Mouse (Mus musculus) small intestine, adult 2 months (tissue): ENCODE data around the gene Zic2.

ENCODE experiments used
- CTCF ChIP-seq: fragments of 200-500 bp; IDR thresholded peaks from 2 replicates; pipeline ENCODE4 v1.5.1; 2012; ENCODE audit warnings: low read depth, mild to moderate bottlenecking, control low read depth, inconsistent platforms, low read length, moderate library complexity, mixed read lengths; ENCODE audit not compliant: insufficient replicate concordance, insufficient read length; ENCODE audit errors: extremely low read depth
- POLR2A ChIP-seq: fragments of 200-500 bp; IDR thresholded peaks from 2 replicates; pipeline ENCODE4 v1.6.1; 2012; ENCODE audit warnings: low read depth, mild to moderate bottlenecking, control low read depth, inconsistent platforms, low read length, moderate library complexity

DNA sequence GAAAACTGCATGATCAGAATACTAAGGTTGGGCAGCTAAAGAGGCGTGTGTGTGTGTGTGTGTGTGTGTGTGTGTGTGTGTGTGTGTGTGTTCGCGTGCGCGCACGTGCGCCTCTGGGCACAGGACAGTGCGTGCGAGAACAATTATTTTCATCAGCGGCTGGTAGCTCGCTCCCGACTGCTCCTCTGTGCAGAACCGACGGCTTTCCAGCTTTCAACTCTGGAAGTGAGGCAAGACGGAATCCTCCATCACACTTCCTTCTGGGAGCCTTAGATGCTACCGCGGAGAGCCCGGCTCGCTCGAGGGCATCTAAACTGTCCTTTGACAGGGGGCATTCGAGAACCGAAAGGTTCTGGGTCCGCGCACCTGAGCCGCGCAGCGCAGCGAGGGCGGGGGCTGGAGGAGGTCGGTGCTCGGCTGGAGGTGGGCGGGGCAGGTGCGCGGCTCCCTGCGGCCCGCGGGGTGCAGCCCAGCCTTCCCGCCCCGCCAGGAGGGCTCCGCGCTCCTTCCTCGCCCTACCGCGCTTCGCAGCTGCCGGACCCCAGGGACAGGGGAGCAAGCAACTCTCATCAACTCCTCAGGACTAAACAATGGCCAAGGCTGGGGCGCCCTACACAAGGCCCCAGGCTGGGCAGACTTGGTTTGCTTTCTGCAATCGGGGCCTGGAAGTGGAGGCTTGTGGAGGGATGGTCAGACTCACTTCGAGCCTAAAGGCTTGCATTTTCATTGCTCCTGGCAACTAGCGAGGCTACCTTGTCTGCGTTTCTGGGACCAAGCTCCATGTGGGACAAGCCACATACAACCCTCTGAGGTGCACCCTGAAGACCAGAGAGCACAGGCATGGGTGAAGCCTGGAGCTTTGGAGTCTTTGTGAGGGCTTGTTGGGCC lies 15.4 kb downstream of the Zic2 start, which contains the start of gene Gm10837:
- TF ChIP-seq CTCF (no peak), POLR2A (no peak)
